Mouse (Mus musculus) neural tube, embryonic 14.5 days (tissue): ENCODE measurements around the gene Pafah1b2. TPM values are rescaled to one million over a fixed set of nuclear protein-coding genes. Genes with fewer than 3 reads are reported as not detected.
A peak's percentile ranks its signal among the peaks of the same experiment; 100 is the strongest.

Experiments
- ATAC-seq: fragments of 200-750 bp; cut with Nextera tagmentation; 2 replicates; pipeline ENCODE4 v1.8.0; 2017; ENCODE audit warnings: low read depth, mild to moderate bottlenecking, moderate TSS enrichment, moderate library complexity
- H3K27ac ChIP-seq: fragments of 300-500 bp; sonication (generic); 2 replicates; pipeline ENCODE4 v1.5.1; 2014; ENCODE audit warnings: low read depth, mild to moderate bottlenecking, control low read depth, low read length, moderate library complexity, mixed read lengths
- H3K27me3 ChIP-seq: fragments of 300-500 bp; sonication (generic); 2 replicates; pipeline ENCODE4 v1.6.1; 2014; ENCODE audit warnings: low read length; ENCODE audit not compliant: control insufficient read depth, insufficient read depth
- H3K36me3 ChIP-seq: fragments of 300-500 bp; sonication (generic); 2 replicates; pipeline ENCODE4 v1.6.1; 2014; ENCODE audit warnings: low read length, mixed read lengths; ENCODE audit not compliant: control insufficient read depth, insufficient read depth
- H3K4me1 ChIP-seq: fragments of 300-500 bp; sonication (generic); 2 replicates; pipeline ENCODE4 v1.6.1; 2014; ENCODE audit warnings: low read length; ENCODE audit not compliant: control insufficient read depth, insufficient read depth
- H3K4me2 ChIP-seq: fragments of 300-500 bp; sonication (generic); 2 replicates; pipeline ENCODE4 v1.6.1; 2014; ENCODE audit warnings: mild to moderate bottlenecking, low read depth, low read length, control low read depth
- H3K4me3 ChIP-seq: fragments of 300-500 bp; sonication (generic); 2 replicates; pipeline ENCODE4 v1.5.1; 2014; ENCODE audit warnings: low read depth, low read length, control low read depth, mixed read lengths
- H3K9ac ChIP-seq: fragments of 300-500 bp; sonication (generic); replicated peaks from 2 replicates; pipeline ENCODE4 v1.6.1; 2014; ENCODE audit warnings: low read depth, mild to moderate bottlenecking, control low read depth, low read length, mixed read lengths
- H3K9me3 ChIP-seq: fragments of 300-500 bp; sonication (generic); 2 replicates; pipeline ENCODE4 v1.6.1; 2016; ENCODE audit warnings: low read length; ENCODE audit not compliant: control insufficient read depth
- WGBS: fragments of 180-500 bp; shearing (Covaris S2); extraction: QIAGEN DNeasy Blood & Tissue Kit; methylation state at CpG from one replicate; pipeline ENCODE4 v1.1.7; 2014; 5-methylcytosine and 5-hydroxymethylcytosine counted together
- polyA plus RNA-seq: library from polyadenylated mRNA; unstranded; fragments of >200 nt; fragmentation: Nextera tagmentation; extraction: Ambion mirVana; gene quantifications from 2 replicates; pipeline ENCODE4 v1.2.1, GENCODE M21; 2014

Gene Pafah1b2
- polyA plus RNA-seq, 1 experiment from 2014 or later: 318 TPM

GRCm38 (mm10) chr9:45943628-45944505 lies 68.6 kb downstream of the Pafah1b2 start:
- H3K9me3 ChIP-seq: no peaks in the 10 kb centered on the region
- H3K4me1 ChIP-seq: no peaks in the 10 kb centered on the region
- no peaks in the 10 kb centered on the region for H3K27me3 ChIP-seq
- no peak overlapping the region for H3K4me2 ChIP-seq
- H3K9ac ChIP-seq: no peak overlapping the region
- no peak overlapping the region for H3K27ac ChIP-seq
- no peak overlapping the region for H3K4me3 ChIP-seq
- ATAC-seq: no peak
- 91% methylated on average over 8 of the region's 8 CpGs for WGBS
- peaks cover 61% of the 10 kb centered on the region for H3K36me3 ChIP-seq

- Histone ChIP-seq H3K4me3 (no peak overlapping the region), H3K27ac (no peak overlapping the region), H3K9ac (no peak overlapping the region), H3K9me3 (no peaks in the 10 kb centered on the region), H3K27me3 (no peaks in the 10 kb centered on the region), H3K4me1 (no peaks in the 10 kb centered on the region), H3K36me3 (peaks cover 66% of the 10 kb centered on the region), H3K4me2 (no peak overlapping the region)
- WGBS: 96% methylated on average over 8 of the region's 8 CpGs
- ATAC-seq: no peak
These were observed 69.6 kb downstream of the Pafah1b2 start for GRCm38 (mm10) chr9:45942916-45943315.

GRCm38 (mm10) chr9:45942464-45942863 lies 70.0 kb downstream of the Pafah1b2 start:
- no peak overlapping the region for H3K9ac ChIP-seq
- H3K27ac ChIP-seq: no peak overlapping the region
- no peaks in the 10 kb centered on the region for H3K4me1 ChIP-seq
- H3K9me3 ChIP-seq: no peaks in the 10 kb centered on the region
- ATAC-seq: no peak
- peaks cover 63% of the 10 kb centered on the region for H3K36me3 ChIP-seq
- H3K4me3 ChIP-seq: no peak overlapping the region
- H3K27me3 ChIP-seq: no peaks in the 10 kb centered on the region
- no peak overlapping the region for H3K4me2 ChIP-seq
- WGBS: 94% methylated on average over 16 of the region's 16 CpGs

- H3K9ac ChIP-seq: no peak overlapping the region
- H3K4me2 ChIP-seq: no peak overlapping the region
- WGBS: 54% methylated on average over 18 of the region's 18 CpGs
- peaks cover 59% of the 10 kb centered on the region for H3K36me3 ChIP-seq
- no peak overlapping the region for H3K27ac ChIP-seq
- ATAC-seq: no peak
- no peaks in the 10 kb centered on the region for H3K9me3 ChIP-seq
- no peak overlapping the region for H3K4me3 ChIP-seq
- no peaks in the 10 kb centered on the region for H3K4me1 ChIP-seq
- H3K27me3 ChIP-seq: no peaks in the 10 kb centered on the region
These were observed 71.1 kb downstream of the Pafah1b2 start for GRCm38 (mm10) chr9:45941329-45941888.

- H3K4me3 ChIP-seq: no peak overlapping the region
- WGBS: 96% methylated on average over 6 of the region's 6 CpGs
- H3K9ac ChIP-seq: no peak overlapping the region
- H3K27ac ChIP-seq: no peak overlapping the region
- no peaks in the 10 kb centered on the region for H3K27me3 ChIP-seq
- no peak overlapping the region for H3K4me2 ChIP-seq
- no peaks in the 10 kb centered on the region for H3K4me1 ChIP-seq
- no peak for ATAC-seq
- H3K9me3 ChIP-seq: no peaks in the 10 kb centered on the region
- peaks cover 46% of the 10 kb centered on the region for H3K36me3 ChIP-seq
These were observed 72.7 kb downstream of the Pafah1b2 start for GRCm38 (mm10) chr9:45939794-45940193.

- Histone ChIP-seq H3K27ac (no peak overlapping the region), H3K9ac (no peak overlapping the region), H3K9me3 (no peaks in the 10 kb centered on the region), H3K4me1 (no peaks in the 10 kb centered on the region), H3K36me3 (peaks cover 39% of the 10 kb centered on the region), H3K4me3 (no peak overlapping the region), H3K4me2 (no peak overlapping the region), H3K27me3 (no peaks in the 10 kb centered on the region)
- WGBS: 89% methylated on average over 15 of the region's 15 CpGs
- ATAC-seq: no peak
These were observed 73.4 kb downstream of the Pafah1b2 start for GRCm38 (mm10) chr9:45938952-45939637.

GRCm38 (mm10) chr9:45938088-45938487 lies 74.4 kb downstream of the Pafah1b2 start:
- 92% methylated on average over 8 of the region's 8 CpGs for WGBS
- Histone ChIP-seq H3K4me2 (no peak overlapping the region), H3K9ac (no peak overlapping the region), H3K4me1 (no peaks in the 10 kb centered on the region), H3K36me3 (peaks cover 31% of the 10 kb centered on the region), H3K4me3 (no peak overlapping the region), H3K27me3 (no peaks in the 10 kb centered on the region), H3K9me3 (no peaks in the 10 kb centered on the region), H3K27ac (no peak overlapping the region)
- ATAC-seq: no peak

- Histone ChIP-seq H3K36me3 (peaks cover 22% of the 10 kb centered on the region), H3K4me3 (no peak overlapping the region), H3K9me3 (no peaks in the 10 kb centered on the region), H3K4me1 (no peaks in the 10 kb centered on the region), H3K4me2 (no peak overlapping the region), H3K27ac (no peak overlapping the region), H3K27me3 (no peaks in the 10 kb centered on the region), H3K9ac (no peak overlapping the region)
- ATAC-seq: peak; percentile 68; the same call in 1 of the 2 replicates
- WGBS: 24% methylated on average over 3 of the region's 3 CpGs
These were observed 75.6 kb downstream of the Pafah1b2 start for GRCm38 (mm10) chr9:45936883-45937282.
